Mouse (Mus musculus): ENCODE data around the gene B4galnt4.

DNA sequence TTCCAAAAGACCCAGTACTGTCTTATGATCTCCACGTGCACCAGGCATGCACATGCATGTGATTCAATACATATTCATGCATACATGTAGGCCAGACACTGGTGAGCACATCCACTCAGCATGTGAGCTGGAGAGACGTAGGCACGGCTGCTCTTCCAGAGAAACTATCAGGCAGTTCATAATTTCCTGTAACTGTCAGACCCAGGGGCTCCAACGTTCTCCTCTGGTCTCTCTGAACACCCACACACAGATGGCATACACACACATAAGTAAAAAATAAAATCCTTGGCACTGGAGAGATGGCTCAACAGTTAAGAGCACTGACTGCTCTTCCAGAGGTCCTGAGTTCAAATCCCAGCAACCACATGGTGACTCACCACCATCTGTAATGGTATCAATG lies 12.9 kb downstream of the B4galnt4 start:
- no peak for TF ChIP-seq CTCF (IDR thresholded peaks at IDR 0.05; ENCODE audit: low read depth, low read length)
- no peak for TF ChIP-seq POLR2A (IDR thresholded peaks at IDR 0.05; ENCODE audit: extremely low read depth, insufficient read depth, low read length)
